Mouse (Mus musculus) MEL (cell line): ENCODE results near the gene Irf2bp2. TPM values are rescaled to one million over a fixed set of nuclear protein-coding genes. Genes with fewer than 3 reads are reported as not detected.

Source experiments
- DNase-seq: peaks from one replicate; pipeline ENCODE4 v3.0.0; 2011; ENCODE audit warnings: low read depth, low spot score
- H3K27ac ChIP-seq: 2 replicates; pipeline ENCODE4 v1.5.1; 2012; ENCODE audit warnings: low read depth, mild to moderate bottlenecking, control low read depth, low read length, moderate library complexity; ENCODE audit not compliant: control insufficient read depth
- H3K27me3 ChIP-seq, 2 experiments: fragments of 150-350 bp in 1 of 2; sonication (generic) in 1 of 2; 2 replicates each; pipeline ENCODE4 v1.6.1; 2012; ENCODE audit warnings: low read length in 2 of 2, mild to moderate bottlenecking in 2 of 2, improper control_type of control experiment in 1 of 2, moderate library complexity in 1 of 2; ENCODE audit not compliant: insufficient read depth in 2 of 2, control insufficient read depth in 1 of 2
- H3K36me3 ChIP-seq, 2 experiments: 2 replicates each; pipeline ENCODE4 v1.6.1; 2012 to 2014; ENCODE audit warnings: low read length in 2 of 2, improper control_type of control experiment in 1 of 2, inconsistent platforms in 1 of 2, mild to moderate bottlenecking in 1 of 2; ENCODE audit not compliant: insufficient read depth in 2 of 2, control insufficient read depth in 1 of 2
- H3K4me1 ChIP-seq, 2 experiments: fragments of 150-350 bp in 1 of 2; sonication (generic) in 1 of 2; 2 replicates each; pipeline ENCODE4 v1.6.1; 2012; ENCODE audit warnings: low read length in 2 of 2, improper control_type of control experiment in 1 of 2, mild to moderate bottlenecking in 1 of 2; ENCODE audit not compliant: insufficient read depth in 2 of 2, control insufficient read depth in 1 of 2
- H3K4me3 ChIP-seq, 2 experiments: fragments of 150-350 bp in 1 of 2; sonication (generic) in 1 of 2; 2 replicates each; pipeline ENCODE4 v1.5.1; 2012; ENCODE audit warnings: low read depth in 2 of 2, low read length in 2 of 2, mild to moderate bottlenecking in 2 of 2, moderate library complexity in 2 of 2, control low read depth in 1 of 2, improper control_type of control experiment in 1 of 2; ENCODE audit not compliant: control insufficient read depth in 1 of 2, insufficient read depth in 1 of 2
- H3K79me2 ChIP-seq: 2 replicates; pipeline ENCODE4 v1.6.1; 2012; ENCODE audit warnings: mild to moderate bottlenecking, low read length, moderate library complexity; ENCODE audit not compliant: control insufficient read depth, poor library complexity, insufficient read depth
- H3K9ac ChIP-seq: 2 replicates; pipeline ENCODE4 v1.6.1; 2012; ENCODE audit warnings: low read depth, mild to moderate bottlenecking, control low read depth, low read length, moderate library complexity; ENCODE audit not compliant: control insufficient read depth, poor library complexity, severe bottlenecking
- H3K9me3 ChIP-seq: fragments of 150-350 bp; sonication (generic); replicated peaks from 2 replicates; pipeline ENCODE4 v1.6.1; 2012; ENCODE audit warnings: mild to moderate bottlenecking, low read length, improper control_type of control experiment, moderate library complexity; ENCODE audit not compliant: insufficient read depth
- CHD2 ChIP-seq: IDR thresholded peaks from 2 replicates; pipeline ENCODE4 v1.6.1; 2011; ENCODE audit warnings: low read length, improper control_type of control experiment
- E2F4 ChIP-seq: IDR thresholded peaks from 2 replicates; pipeline ENCODE4 v1.6.1; 2011; ENCODE audit warnings: low read depth, low read length, improper control_type of control experiment, borderline replicate concordance
- ELF1 ChIP-seq: IDR thresholded peaks from 2 replicates; pipeline ENCODE4 v1.6.1; 2014; ENCODE audit warnings: low read depth, mild to moderate bottlenecking, inconsistent platforms, low read length, improper control_type of control experiment, moderate library complexity
- EP300 ChIP-seq, 2 experiments: IDR thresholded peaks; 2 replicates each; pipeline ENCODE4 v1.6.1; 2011; ENCODE audit warnings: improper control_type of control experiment in 2 of 2, low read length in 2 of 2, low read depth in 1 of 2, mild to moderate bottlenecking in 1 of 2
- ETS1 ChIP-seq: IDR thresholded peaks from 2 replicates; pipeline ENCODE4 v1.6.1; 2012; ENCODE audit warnings: low read depth, mild to moderate bottlenecking, inconsistent platforms, low read length, improper control_type of control experiment, moderate library complexity
- GABPA ChIP-seq: IDR thresholded peaks from 2 replicates; pipeline ENCODE4 v1.6.1; 2012; ENCODE audit warnings: low read depth, mild to moderate bottlenecking, inconsistent platforms, low read length, improper control_type of control experiment, moderate library complexity
- GATA1 ChIP-seq: IDR thresholded peaks from 2 replicates; pipeline ENCODE4 v1.6.1; 2011; ENCODE audit warnings: low read depth, low read length, improper control_type of control experiment
- HCFC1 ChIP-seq: IDR thresholded peaks from 2 replicates; pipeline ENCODE4 v1.6.1; 2012; ENCODE audit warnings: low read depth, mild to moderate bottlenecking, inconsistent platforms, low read length, improper control_type of control experiment, moderate library complexity
- JUND ChIP-seq: IDR thresholded peaks from 2 replicates; pipeline ENCODE4 v1.6.1; 2011; ENCODE audit warnings: low read depth, mild to moderate bottlenecking, improper control_type of control experiment, low read length
- KAT2A ChIP-seq: conservative IDR thresholded peaks from 2 replicates; pipeline ENCODE4 v1.6.1; 2012; ENCODE audit warnings: low read depth, low read length, improper control_type of control experiment, inconsistent platforms
- MAFK ChIP-seq: IDR thresholded peaks from 2 replicates; pipeline ENCODE4 v1.6.1; 2011; ENCODE audit warnings: low read depth, mild to moderate bottlenecking, low read length, improper control_type of control experiment, borderline replicate concordance
- MAX ChIP-seq: IDR thresholded peaks from 2 replicates; pipeline ENCODE4 v1.6.1; 2011; ENCODE audit warnings: low read length, improper control_type of control experiment
- MAZ ChIP-seq: IDR thresholded peaks from 2 replicates; pipeline ENCODE4 v1.6.1; 2012; ENCODE audit warnings: low read depth, mild to moderate bottlenecking, inconsistent platforms, low read length, improper control_type of control experiment
- MEF2A ChIP-seq: IDR thresholded peaks from 2 replicates; pipeline ENCODE4 v1.6.1; 2014; ENCODE audit warnings: low read depth, mild to moderate bottlenecking, inconsistent platforms, low read length, improper control_type of control experiment; ENCODE audit not compliant: poor library complexity, insufficient replicate concordance, severe bottlenecking; ENCODE audit errors: extremely low read depth
- MYB ChIP-seq: IDR thresholded peaks from 2 replicates; pipeline ENCODE4 v1.6.1; 2011; ENCODE audit warnings: mild to moderate bottlenecking, low read depth, low read length, improper control_type of control experiment
- MYC ChIP-seq: IDR thresholded peaks from 2 replicates; pipeline ENCODE4 v1.6.1; 2011; ENCODE audit warnings: low read depth, mild to moderate bottlenecking, low read length, improper control_type of control experiment, moderate library complexity
- NELFE ChIP-seq: IDR thresholded peaks from 2 replicates; pipeline ENCODE4 v1.6.1; 2011; ENCODE audit warnings: low read depth, low read length, improper control_type of control experiment
- NRF1 ChIP-seq: IDR thresholded peaks from 2 replicates; pipeline ENCODE4 v1.6.1; 2014; ENCODE audit warnings: low read depth, mild to moderate bottlenecking, inconsistent platforms, low read length, improper control_type of control experiment, moderate library complexity; ENCODE audit not compliant: poor library complexity, insufficient read depth, severe bottlenecking
- POLR2AphosphoS2 ChIP-seq: IDR thresholded peaks from 2 replicates; pipeline ENCODE4 v1.6.1; 2011; ENCODE audit warnings: low read length, improper control_type of control experiment
- POLR2AphosphoS5 ChIP-seq: IDR thresholded peaks from 2 replicates; pipeline ENCODE4 v1.6.1; 2012; ENCODE audit warnings: low read depth, borderline replicate concordance, mild to moderate bottlenecking, inconsistent platforms, low read length, moderate library complexity, mixed read lengths
- RAD21 ChIP-seq: IDR thresholded peaks from 2 replicates; pipeline ENCODE4 v1.6.1; 2011; ENCODE audit warnings: mild to moderate bottlenecking, low read depth, low read length, improper control_type of control experiment
- RCOR1 ChIP-seq: IDR thresholded peaks from 2 replicates; pipeline ENCODE4 v1.6.1; 2012; ENCODE audit warnings: low read depth, mild to moderate bottlenecking, inconsistent platforms, low read length, improper control_type of control experiment
- SMC3 ChIP-seq: IDR thresholded peaks from 2 replicates; pipeline ENCODE4 v1.6.1; 2011; ENCODE audit warnings: low read depth, low read length, improper control_type of control experiment
- TBP ChIP-seq: IDR thresholded peaks from 2 replicates; pipeline ENCODE4 v1.8.0; 2011; ENCODE audit warnings: low read depth, low read length, improper control_type of control experiment
- UBTF ChIP-seq: IDR thresholded peaks from 2 replicates; pipeline ENCODE4 v1.6.1; 2012; ENCODE audit warnings: low read depth, mild to moderate bottlenecking, inconsistent platforms, low read length, improper control_type of control experiment, moderate library complexity, borderline replicate concordance; ENCODE audit not compliant: insufficient read depth
- USF1 ChIP-seq: IDR thresholded peaks from 2 replicates; pipeline ENCODE4 v1.6.1; 2014; ENCODE audit warnings: low read depth, mild to moderate bottlenecking, inconsistent platforms, low read length, improper control_type of control experiment, moderate library complexity
- USF2 ChIP-seq, 2 experiments: IDR thresholded peaks; 2 replicates each; pipeline ENCODE4 v1.6.1; 2011 to 2012; ENCODE audit warnings: improper control_type of control experiment in 2 of 2, low read length in 2 of 2, borderline replicate concordance in 1 of 2, inconsistent platforms in 1 of 2, low read depth in 1 of 2, mild to moderate bottlenecking in 1 of 2; ENCODE audit not compliant: insufficient read depth in 1 of 2
- ZC3H11A ChIP-seq: IDR thresholded peaks from 2 replicates; pipeline ENCODE4 v1.6.1; 2012; ENCODE audit warnings: low read depth, mild to moderate bottlenecking, inconsistent platforms, low read length, improper control_type of control experiment
- ZMIZ1 ChIP-seq: IDR thresholded peaks from 2 replicates; pipeline ENCODE4 v1.6.1; 2012; ENCODE audit warnings: low read depth, mild to moderate bottlenecking, inconsistent platforms, low read length, improper control_type of control experiment, moderate library complexity
- polyA plus RNA-seq, 2 experiments: library from polyadenylated mRNA; stranded (reverse) in 1 of 2; unstranded in 1 of 2; fragments of >175 nt in 1 of 2; fragments of >200 nt in 1 of 2; gene quantifications; 2 replicates each; pipeline versions ENCODE4 v1.2.1 to v1.2.4; 2012; ENCODE audit warnings: low replicate concordance in 2 of 2, low read depth in 1 of 2; ENCODE audit not compliant: insufficient read length in 2 of 2, insufficient read depth in 1 of 2, missing spikeins in 1 of 2
- total RNA-seq: library from RNA; depleted of rRNA; stranded (reverse); fragments of 300-350 nt; gene quantifications from 2 replicates; pipeline ENCODE4 v1.2.3, GENCODE M21; 2012

Gene Irf2bp2
- total and polyA plus RNA-seq, 3 experiments, result 17.1 to 30.4 TPM; not detected in 1

- TF ChIP-seq JUND (no peak), UBTF (no peak), MYB (no peak), GATA1 (no peak), CHD2 (no peak), SMC3 (no peak), USF2 (IDR thresholded peaks at IDR 0.05; ENCODE audit: borderline replicate concordance in 1 of 2, insufficient read depth in 1 of 2, low read depth in 1 of 2, low read length in 2 of 2) (no peak), TBP (no peak), MEF2A (no peak), MAZ (no peak), EP300 (IDR thresholded peaks at IDR 0.05; ENCODE audit: low read depth in 1 of 2, low read length in 2 of 2) (no peak), MYC (no peak), NELFE (no peak), NRF1 (no peak), MAFK (no peak), ZMIZ1 (no peak), POLR2AphosphoS2 (no peak), RCOR1 (no peak), USF1 (no peak)
- TF ChIP-seq, all 39 proteins: peak for 0
- Histone ChIP-seq H3K9me3 (no peaks in the 10 kb centered on the region), H3K27me3 (no peaks in the 10 kb centered on the region), H3K36me3 (0 out of 4 replicates have a peak, but pooled peaks cover 0 to 3% of the 10 kb centered on the region in 2 experiments), H3K4me3 (no peak overlapping the region), H3K27ac (no peak overlapping the region), H3K4me1 (0 out of 4 replicates have a peak, but pooled peaks cover 0 to 7% of the 10 kb centered on the region in 2 experiments), H3K9ac (no peak overlapping the region), H3K79me2 (no peaks in the 10 kb centered on the region)
- no peak for DNase-seq
These were observed 50.4 kb downstream of the Irf2bp2 start for GRCm38 (mm10) chr8:126543407-126543806.

- no peaks in the 10 kb centered on the region for H3K79me2 ChIP-seq
- H3K9ac ChIP-seq, result no peak overlapping the region
- H3K27ac ChIP-seq, result no peak overlapping the region
- H3K36me3 ChIP-seq, result 0 out of 4 replicates have a peak, but pooled peaks cover 0 to 3% of the 10 kb centered on the region in 2 experiments
- no peak for DNase-seq
- 0 out of 4 replicates have a peak, but pooled peaks cover 0 to 3% of the 10 kb centered on the region in 2 experiments for H3K4me1 ChIP-seq
- no peaks in the 10 kb centered on the region for H3K9me3 ChIP-seq
- H3K4me3 ChIP-seq, result no peak overlapping the region
- H3K27me3 ChIP-seq, result no peaks in the 10 kb centered on the region
- TF ChIP-seq ZC3H11A (no peak), ETS1 (no peak), POLR2AphosphoS5 (no peak), CHD2 (no peak), NRF1 (no peak), JUND (no peak), MAX (no peak), MAZ (no peak), KAT2A (no peak), E2F4 (no peak), GABPA (no peak), RAD21 (no peak), ELF1 (no peak), HCFC1 (no peak), MEF2A (no peak)
- TF ChIP-seq, all 39 proteins: peak for 0
These were observed 51.0 kb downstream of the Irf2bp2 start for GRCm38 (mm10) chr8:126542757-126543156.
